In the genomic region with DNA sequence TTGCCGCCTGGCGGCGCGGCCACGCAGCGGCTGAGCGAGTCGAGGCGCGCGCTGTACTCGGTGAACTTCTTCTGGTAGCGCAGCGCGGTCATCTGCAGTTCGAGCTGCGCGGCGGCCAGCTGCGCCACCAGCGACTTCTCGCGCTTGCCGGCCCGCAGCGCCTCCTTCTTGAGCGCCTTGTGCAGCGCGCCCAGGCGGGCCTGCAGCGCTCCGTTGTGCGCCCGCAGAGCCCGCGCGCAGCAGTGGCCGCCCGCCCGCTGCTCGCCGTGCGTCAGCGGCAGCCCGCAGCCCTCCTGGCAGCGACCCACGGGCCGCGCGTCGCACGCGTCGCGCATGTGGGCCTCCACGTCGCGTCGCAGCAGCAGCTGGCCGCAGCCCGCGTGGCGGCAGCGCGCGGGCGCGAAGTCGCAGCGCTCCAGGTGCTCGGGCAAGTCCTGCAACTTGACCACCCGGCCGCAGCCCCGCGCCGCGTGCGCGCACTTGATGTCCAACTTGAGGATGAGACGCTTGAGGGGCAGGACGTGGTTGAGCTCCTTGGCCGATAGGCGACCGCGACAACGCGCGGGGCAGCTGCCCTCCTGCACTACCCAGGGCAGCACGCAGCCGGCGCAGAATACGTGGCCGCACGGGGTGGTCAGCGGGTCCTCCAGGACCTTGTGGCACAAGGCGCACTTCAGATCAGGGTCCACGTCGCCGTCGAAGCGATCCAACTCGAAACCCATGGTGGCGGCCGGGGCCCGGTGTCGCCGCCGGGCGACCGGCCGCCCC, we compare ENCODE assay signal across 8 mouse cellular contexts. TPM values are rescaled to one million over a fixed set of nuclear protein-coding genes. Genes with fewer than 3 reads are reported as not detected.
DNase-seq lines count a peak whose midpoint lies in the region; ATAC-seq and TF ChIP-seq lines count a peak whose summit lies in the region.

Gene Pdzrn3 (minus strand): TSS at position 731 of the 768 bp plus-strand sequence.

- H3K36me3 ChIP-seq in intestine, postnatal 0 days (ENCODE audit: control insufficient read depth, insufficient read depth): no peaks in the 10 kb centered on the region
- H3K36me3 ChIP-seq in limb, embryonic 14.5 days (ENCODE audit: control insufficient read depth, insufficient read depth, low read length): 0 out of 2 replicates have a peak, but pooled peaks cover 4% of the 10 kb centered on the region
- H3K36me3 ChIP-seq in midbrain, postnatal 0 days (ENCODE audit: insufficient read depth, low read length): no peaks in the 10 kb centered on the region
- H3K36me3 ChIP-seq in testis, adult 2 months (ENCODE audit: control insufficient read depth, insufficient read depth, low read length): no peaks in the 10 kb centered on the region

- H3K27ac ChIP-seq in intestine, postnatal 0 days (ENCODE audit: low read depth, low read length): peak within 1 kb of the TSS; percentile 70
- H3K27ac ChIP-seq in limb, embryonic 14.5 days (replicated peaks; ENCODE audit: low read depth, low read length): peak within 1 kb of the TSS; percentile 91
- no peak within 1 kb of the TSS for H3K27ac ChIP-seq in midbrain, postnatal 0 days (ENCODE audit: low read depth, low read length)
- H3K27ac ChIP-seq in testis, adult 2 months (ENCODE audit: control insufficient read depth, insufficient read depth, low read depth, low read length): no peak within 1 kb of the TSS

- peaks cover 13% of the 10 kb centered on the region; the same call in 1 of the 2 replicates for H3K4me1 ChIP-seq in intestine, postnatal 0 days (replicated peaks; ENCODE audit: control insufficient read depth, insufficient read depth, low read length)
- H3K4me1 ChIP-seq in limb, embryonic 14.5 days (ENCODE audit: control insufficient read depth, insufficient read depth, low read length): peaks cover 31% of the 10 kb centered on the region
- H3K4me1 ChIP-seq in midbrain, postnatal 0 days (ENCODE audit: insufficient read depth, low read length): peaks cover 4% of the 10 kb centered on the region; the same call in 1 of the 2 replicates
- peaks cover 14% of the 10 kb centered on the region for H3K4me1 ChIP-seq in testis, adult 2 months (ENCODE audit: control insufficient read depth, insufficient read depth, low read length)

- DNase-seq in cerebellum, postnatal 14 days: peak; percentile 41 to 46
- DNase-seq in cerebellum, adult 9-10 months: no peak
- DNase-seq in embryo, embryonic 9.5 days (ENCODE audit: extremely low spot score): peak; percentile 70
- peak; percentile 95 for DNase-seq in heart, adult 11 months
- peak; percentile 85 for DNase-seq in limb, embryonic 14.5 days (ENCODE audit: low spot score)
- DNase-seq in midbrain, postnatal 0 days (ENCODE audit: low spot score): peak; percentile 69

- no peak for TF ChIP-seq POLR2A in limb, embryonic 14.5 days (IDR thresholded peaks at IDR 0.05; ENCODE audit: borderline replicate concordance, extremely low read depth, insufficient read depth, insufficient read length)
- TF ChIP-seq POLR2A in testis, adult 2 months (IDR thresholded peaks at IDR 0.05; ENCODE audit: control insufficient read depth, low read depth, low read length): no peak

- H3K4me2 ChIP-seq in intestine, postnatal 0 days (replicated peaks; ENCODE audit: low read depth): peak within 1 kb of the TSS; percentile 75
- peak within 1 kb of the TSS; percentile 79 for H3K4me2 ChIP-seq in limb, embryonic 14.5 days (replicated peaks; ENCODE audit: low read depth, low read length, severe bottlenecking)
- peak within 1 kb of the TSS; percentile 96 for H3K4me2 ChIP-seq in midbrain, postnatal 0 days (ENCODE audit: low read depth, low read length, poor library complexity, severe bottlenecking)

- peak within 1 kb of the TSS; percentile 49 for H3K9ac ChIP-seq in intestine, postnatal 0 days (ENCODE audit: low read depth, low read length)
- H3K9ac ChIP-seq in limb, embryonic 14.5 days (ENCODE audit: low read depth, low read length, severe bottlenecking): peak within 1 kb of the TSS; percentile 79
- H3K9ac ChIP-seq in midbrain, postnatal 0 days (replicated peaks; ENCODE audit: low read length, poor library complexity, severe bottlenecking): peak within 1 kb of the TSS; percentile 33; the same call in 1 of the 2 replicates

- peak; percentile 71 for TF ChIP-seq CTCF in intestine, postnatal 0 days (IDR thresholded peaks at IDR 0.05; ENCODE audit: low read depth)
- TF ChIP-seq CTCF in midbrain, postnatal 0 days (IDR thresholded peaks at IDR 0.05): peak; percentile 63
- TF ChIP-seq CTCF in testis, adult 2 months (IDR thresholded peaks at IDR 0.05; ENCODE audit: control insufficient read depth, insufficient read depth, insufficient replicate concordance, low read depth, low read length): no peak

- WGBS in intestine, postnatal 0 days: under 1% methylated on average over 101 of the region's 111 CpGs
- WGBS in limb, embryonic 14.5 days: under 1% methylated on average over 76 of the region's 111 CpGs
- 1% methylated on average over 109 of the region's 111 CpGs for WGBS in midbrain, postnatal 0 days

- peak; percentile 54 for ATAC-seq in intestine, postnatal 0 days
- peak; percentile 54 for ATAC-seq in limb, embryonic 14.5 days (ENCODE audit: low FRiP score, low read depth)
- peak; percentile 76 for ATAC-seq in midbrain, postnatal 0 days (ENCODE audit: low FRiP score)

- peaks cover 18% of the 10 kb centered on the region for H3K27me3 ChIP-seq in intestine, postnatal 0 days (replicated peaks; ENCODE audit: control insufficient read depth, insufficient read depth, low read length)
- no peaks in the 10 kb centered on the region for H3K27me3 ChIP-seq in limb, embryonic 14.5 days (ENCODE audit: control insufficient read depth, insufficient read depth, low read length)
- H3K27me3 ChIP-seq in midbrain, postnatal 0 days (ENCODE audit: insufficient read depth, low read length): peaks cover 41% of the 10 kb centered on the region
- H3K27me3 ChIP-seq in testis, adult 2 months (ENCODE audit: control insufficient read depth, insufficient read depth, low read length): no peaks in the 10 kb centered on the region

- no peaks in the 10 kb centered on the region for H3K9me3 ChIP-seq in intestine, postnatal 0 days (ENCODE audit: control insufficient read depth)
- H3K9me3 ChIP-seq in limb, embryonic 14.5 days (ENCODE audit: control insufficient read depth, low read length): no peaks in the 10 kb centered on the region
- no peaks in the 10 kb centered on the region for H3K9me3 ChIP-seq in midbrain, postnatal 0 days (ENCODE audit: low read length)

- H3K4me3 ChIP-seq in intestine, postnatal 0 days (ENCODE audit: low read depth, low read length): peak within 1 kb of the TSS; percentile 56
- H3K4me3 ChIP-seq in limb, embryonic 14.5 days (replicated peaks; ENCODE audit: low read length): peak within 1 kb of the TSS; percentile 71
- H3K4me3 ChIP-seq in midbrain, postnatal 0 days (ENCODE audit: low read depth, low read length): peak within 1 kb of the TSS; percentile 48
- H3K4me3 ChIP-seq in testis, adult 2 months (ENCODE audit: control insufficient read depth, low read depth, low read length): peak within 1 kb of the TSS; percentile 76

RNA-seq across cellular contexts. Expression of gene Pdzrn3, which starts in this region (rescaled TPM):
- 5.3 and 5.5 TPM in 2 replicates for polyA plus RNA-seq in intestine, postnatal 0 days (2015; fragmentation: Nextera tagmentation; extraction: Ambion mirVana)
- 37.9 and 40.0 TPM in 2 replicates for polyA plus RNA-seq in limb, embryonic 14.5 days (2012; rRNA removed)
- polyA plus RNA-seq in limb, embryonic 14.5 days (2014; fragmentation: Nextera tagmentation; extraction: Ambion mirVana): 16.1 and 16.5 TPM in 2 replicates
- 26.0 and 27.2 TPM in 2 replicates for total RNA-seq in midbrain, postnatal 0 days (2014; rRNA removed)
- polyA plus RNA-seq in midbrain, postnatal 0 days (2015; fragmentation: Nextera tagmentation; extraction: Ambion mirVana): 10.7 and 10.8 TPM in 2 replicates
- 1.2 and 1.6 TPM in 2 replicates for polyA plus RNA-seq in testis, adult 2 months (2012; rRNA removed)

Comparison
In these comparisons a context has a peak if more than half of its experiments do, and no peak if none do; other contexts are left out.
1. H3K27ac ChIP-seq: peak in intestine, postnatal 0 days (single experiment) and limb, embryonic 14.5 days (single experiment); none in midbrain, postnatal 0 days (single experiment) and testis, adult 2 months (single experiment).
2. Peak in every context shown above with its lines, with median percentiles within 50 percentile points of each other: ATAC-seq, H3K4me2 ChIP-seq, H3K4me3 ChIP-seq and H3K9ac ChIP-seq.